In the genomic region with DNA sequence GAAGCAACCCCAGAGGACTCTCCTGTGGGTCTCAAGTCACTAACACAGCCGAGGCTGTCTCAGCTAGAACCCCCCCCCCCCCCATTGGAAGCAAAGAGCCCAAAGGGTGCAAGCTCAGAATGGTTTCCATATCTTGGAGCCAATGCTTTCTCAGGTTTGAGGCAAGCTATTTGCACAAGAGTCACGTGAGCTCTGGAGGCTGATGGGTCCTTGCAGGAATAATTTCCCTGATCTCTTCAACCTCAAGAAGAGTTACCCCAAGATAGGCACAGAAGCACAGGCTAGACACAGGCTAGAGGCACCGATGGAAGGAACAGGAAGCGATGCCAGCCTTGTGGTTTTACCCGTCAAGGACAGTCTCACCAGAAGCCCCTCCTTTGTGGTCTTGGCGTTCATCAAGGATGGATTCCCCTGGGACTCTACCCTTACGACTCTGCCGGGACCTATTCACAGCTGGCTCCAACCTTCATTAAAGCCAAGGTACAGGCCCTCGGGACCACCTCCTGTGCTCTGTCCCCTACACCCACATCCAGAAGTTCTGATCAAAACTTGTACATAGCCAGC, we compare ENCODE assay signal across 13 mouse cellular contexts.
"Had no signal": no experiment of that assay in that cellular context is flagged by ENCODE, and none has a peak within 500 bp of the region (broad histone marks: within the 10 kb centered on the region; RNA-seq: fewer than 3 reads in every experiment).

No protein-coding gene starts in this region.

- DNase-seq: kidney, adult 8-10 months; kidney, postnatal 36 days; layer of hippocampus, adult 9-11 months; layer of hippocampus, postnatal 36 days; left cerebral cortex, postnatal 4 days; lung, adult 18-20 months; right cerebral cortex, postnatal 14 days; thymus, adult 18-20 months; thymus, postnatal 36 days had no signal

- H3K27me3 ChIP-seq: limb, embryonic 13.5 days; midbrain, embryonic 12.5 days; neural tube, embryonic 13.5 days had no signal

- H3K36me3 ChIP-seq: limb, embryonic 13.5 days; midbrain, embryonic 12.5 days had no signal

- H3K9ac ChIP-seq: limb, embryonic 13.5 days; liver, embryonic 14.5 days; midbrain, embryonic 12.5 days; neural tube, embryonic 13.5 days had no signal

- H3K9me3 ChIP-seq: limb, embryonic 13.5 days; midbrain, embryonic 12.5 days; neural tube, embryonic 13.5 days had no signal

- H3K4me3 ChIP-seq: limb, embryonic 13.5 days; midbrain, embryonic 12.5 days; neural tube, embryonic 13.5 days had no signal

- H3K4me2 ChIP-seq: limb, embryonic 13.5 days; midbrain, embryonic 12.5 days; neural tube, embryonic 13.5 days had no signal

- H3K27ac ChIP-seq: limb, embryonic 13.5 days; liver, embryonic 14.5 days; midbrain, embryonic 12.5 days; neural tube, embryonic 13.5 days had no signal
